Mouse (Mus musculus): Measurements from ENCODE around the gene Gapt. TPM values are rescaled to one million over a fixed set of nuclear protein-coding genes. Genes with fewer than 3 reads are reported as not detected.
"Not testable (repeated sequence)": the region's sequence is repeated elsewhere in the genome, so short reads cannot be mapped to it uniquely, and the experiment has no call there.

Gene Gapt
- total RNA-seq, 2 experiments from 2014 or later = not detected

DNA sequence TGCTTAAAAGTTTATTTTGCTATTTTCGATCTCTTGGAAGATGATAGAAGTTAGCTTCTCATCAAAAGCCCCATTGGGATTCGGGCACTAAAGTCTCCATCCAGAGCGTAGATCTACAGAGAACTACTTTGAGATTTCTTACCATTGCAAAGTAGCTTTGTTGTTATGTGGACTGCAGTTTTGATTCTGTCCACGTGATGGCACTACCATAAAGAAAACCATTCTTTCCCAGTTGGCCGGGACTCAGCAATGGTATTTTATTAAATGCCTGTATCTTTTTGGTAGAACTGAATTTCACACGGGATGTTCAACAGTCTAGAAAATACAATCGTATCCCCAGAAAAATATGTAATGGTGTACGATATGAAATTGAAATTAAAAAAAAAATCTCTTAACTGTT is 35.2 kb upstream of the Gapt start:
- Histone ChIP-seq H3K27ac (no peak overlapping the region), H3K4me3 (no peak overlapping the region)
- TF ChIP-seq CTCF (conservative IDR thresholded peaks at IDR 0.05) = peak; percentile 93
- peak; percentile 65 to 83 for DNase-seq (ENCODE audit: low spot score in 2 of 2)

DNA sequence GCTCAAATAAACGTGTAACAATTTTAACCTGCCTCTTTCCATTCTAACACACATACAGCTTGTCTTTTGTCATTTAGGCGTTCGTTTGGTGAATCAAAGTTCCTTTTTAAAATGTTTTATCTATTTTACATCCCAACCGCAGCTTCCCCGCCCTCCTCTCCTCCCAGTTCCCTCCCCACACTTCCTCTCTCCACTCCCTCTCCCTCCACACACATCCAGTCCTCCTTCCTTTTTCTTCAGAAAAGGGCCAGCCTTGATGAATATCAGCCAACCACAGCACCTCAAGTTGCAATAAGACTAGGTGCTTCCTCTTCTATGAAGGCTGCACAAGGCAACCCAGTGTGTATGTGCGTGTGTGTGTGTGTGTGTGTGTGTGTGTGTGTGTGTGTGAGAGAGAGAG is 27.5 kb upstream of the Gapt start:
- no peak for DNase-seq (ENCODE audit: low spot score in 2 of 2)
- no peak for TF ChIP-seq CTCF (conservative IDR thresholded peaks at IDR 0.05)
- H3K4me3 ChIP-seq = no peak overlapping the region
- no peak overlapping the region for H3K27ac ChIP-seq

GRCm38 (mm10) chr13:110382447-110382901 is 25.5 kb upstream of the Gapt start:
- peak in 1 of 2 experiments; percentile 51 for DNase-seq (ENCODE audit: low spot score in 2 of 2)
- H3K27ac ChIP-seq = no peak overlapping the region
- H3K4me3 ChIP-seq = no peak overlapping the region
- peak; percentile 88 for TF ChIP-seq CTCF (conservative IDR thresholded peaks at IDR 0.05)

DNA sequence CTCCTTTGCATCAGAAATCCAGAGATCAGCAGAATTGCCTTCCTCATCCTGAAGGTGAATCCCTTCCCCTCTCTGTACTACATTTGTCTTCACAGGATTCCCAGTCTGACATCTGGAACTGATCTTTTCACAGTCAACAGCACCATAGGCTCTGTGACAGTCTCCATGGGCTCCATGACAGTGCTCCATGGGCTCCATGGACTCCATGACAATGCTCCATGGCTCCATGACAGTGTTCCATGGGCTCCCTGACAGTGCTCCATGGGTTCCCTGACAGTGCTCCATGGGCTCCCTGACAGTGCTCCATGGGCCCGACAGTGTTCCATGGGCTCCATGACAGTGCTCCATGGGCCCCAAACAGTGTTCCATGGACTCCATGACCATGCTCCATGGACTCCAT is 12.7 kb upstream of the Gapt start:
- no peak for TF ChIP-seq CTCF (conservative IDR thresholded peaks at IDR 0.05)
- Histone ChIP-seq H3K4me3 (no peak overlapping the region), H3K27ac (no peak overlapping the region)
- no peak for DNase-seq (ENCODE audit: low spot score in 2 of 2)

- TF ChIP-seq CTCF (conservative IDR thresholded peaks at IDR 0.05) = peak; percentile 94
- not testable (repeated sequence) for H3K4me3 ChIP-seq, H3K27ac ChIP-seq
- peak; percentile 28 to 70 for DNase-seq (ENCODE audit: low spot score in 2 of 2)
These were observed 11.6 kb upstream of the Gapt start for GRCm38 (mm10) chr13:110368556-110369040.

DNA sequence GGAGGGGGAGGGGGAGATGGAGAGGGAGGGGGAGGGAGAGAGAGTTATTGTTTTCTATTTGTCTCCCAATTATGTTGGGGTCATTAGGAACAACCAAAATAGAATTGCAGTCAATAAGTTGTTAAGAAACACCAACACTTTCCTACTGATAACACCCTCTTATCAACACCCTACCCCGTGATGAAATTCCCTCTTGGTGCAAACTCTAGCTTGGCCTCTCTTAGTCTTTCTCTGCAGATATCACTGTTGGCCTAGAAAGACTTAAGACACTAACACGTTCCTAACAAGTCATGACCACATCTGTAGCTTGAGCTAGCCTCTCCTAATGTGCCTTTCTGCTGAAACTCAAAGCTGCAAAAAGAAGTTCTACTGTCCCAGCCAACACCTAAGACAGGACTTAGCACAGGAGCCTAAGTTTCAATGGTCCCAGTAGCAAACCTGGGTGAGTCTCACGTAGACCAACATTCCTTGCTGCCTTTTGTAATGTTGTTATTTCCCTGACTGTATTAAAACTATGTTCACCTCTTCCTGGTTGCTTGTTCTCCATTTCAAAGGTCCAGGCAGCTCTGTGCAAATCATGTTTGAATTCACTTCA is 11.1 kb upstream of the Gapt start:
- TF ChIP-seq CTCF (conservative IDR thresholded peaks at IDR 0.05) = no peak
- no peak for DNase-seq (ENCODE audit: low spot score in 2 of 2)
- no peak overlapping the region for H3K27ac ChIP-seq
- H3K4me3 ChIP-seq = no peak overlapping the region

GRCm38 (mm10) chr13:110366477-110366876 is 9.5 kb upstream of the Gapt start:
- no peak overlapping the region for H3K27ac ChIP-seq
- no peak for DNase-seq (ENCODE audit: low spot score in 2 of 2)
- no peak overlapping the region for H3K4me3 ChIP-seq
- TF ChIP-seq CTCF (conservative IDR thresholded peaks at IDR 0.05) = no peak

DNA sequence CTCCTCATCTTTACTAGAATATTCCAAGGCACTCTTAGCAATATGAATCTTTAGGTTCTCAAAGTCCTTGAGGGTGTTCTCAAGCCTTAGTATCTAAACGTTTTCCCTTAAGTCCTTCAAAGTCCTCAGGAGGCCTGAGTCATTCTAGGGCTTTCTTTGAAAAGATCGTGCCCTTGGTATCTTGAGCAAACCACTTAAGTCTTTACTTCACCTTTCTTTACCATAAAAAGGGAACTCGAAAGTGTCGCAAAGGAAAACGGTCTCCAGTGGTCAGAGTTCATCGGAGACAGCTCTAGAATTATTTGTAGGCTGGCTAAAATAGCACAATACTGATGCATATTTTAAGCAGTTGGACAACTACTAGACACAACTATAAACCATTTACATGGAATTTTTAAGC is 6.7 kb upstream of the Gapt start:
- H3K27ac ChIP-seq = no peak overlapping the region
- H3K4me3 ChIP-seq = no peak overlapping the region
- no peak for TF ChIP-seq CTCF (conservative IDR thresholded peaks at IDR 0.05)
- no peak for DNase-seq (ENCODE audit: low spot score in 2 of 2)

DNA sequence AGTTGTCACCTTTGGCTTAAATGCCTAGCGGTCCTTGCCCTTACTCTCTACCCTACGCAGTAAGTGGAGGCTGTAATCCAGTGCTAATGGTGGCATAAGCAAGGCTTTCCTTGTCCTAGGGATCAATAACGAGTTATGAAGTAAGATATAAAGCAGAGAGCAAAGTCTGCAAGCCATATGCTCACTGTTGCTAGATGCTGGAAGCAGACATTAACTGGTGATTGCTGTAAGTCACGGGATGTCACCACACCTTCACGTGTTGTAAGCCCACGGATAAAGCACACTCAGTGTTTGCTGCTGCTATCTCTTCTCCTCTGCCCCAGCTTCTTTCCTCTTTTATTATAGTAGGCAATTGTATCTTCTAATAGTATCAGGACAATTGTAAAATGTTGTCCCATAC is 5.9 kb downstream of the Gapt start:
- TF ChIP-seq CTCF (conservative IDR thresholded peaks at IDR 0.05) = no peak
- DNase-seq (ENCODE audit: low spot score in 2 of 2) = no peak

GRCm38 (mm10) chr13:110346707-110347106 is 10.3 kb downstream of the Gapt start:
- H3K4me3 ChIP-seq = no peak overlapping the region
- TF ChIP-seq CTCF (conservative IDR thresholded peaks at IDR 0.05) = no peak
- H3K27ac ChIP-seq = no peak overlapping the region
- DNase-seq (ENCODE audit: low spot score in 2 of 2) = no peak

More for the DNA sequence above, 5.9 kb downstream of the Gapt start:
- Histone ChIP-seq H3K27ac (no peak overlapping the region), H3K4me3 (no peak overlapping the region)

DNA sequence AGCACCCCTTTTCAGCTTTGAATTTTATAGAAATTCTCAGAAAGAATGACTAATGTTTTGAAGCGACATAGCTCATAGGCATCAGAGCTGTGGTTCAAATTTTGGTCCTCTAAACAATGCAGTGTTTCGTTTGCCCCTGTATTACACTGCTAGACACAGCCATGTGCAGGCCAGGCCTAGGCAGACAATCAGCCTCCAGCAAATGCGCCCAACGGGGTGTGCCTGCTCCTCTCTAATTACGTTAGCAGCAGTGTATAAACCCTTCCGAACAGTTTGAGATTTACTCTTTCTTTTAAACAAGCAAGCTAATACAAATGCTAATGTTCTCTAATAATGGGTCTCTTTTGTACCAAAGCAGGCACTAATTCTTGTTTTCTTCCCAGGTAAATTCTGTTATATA is 14.4 kb downstream of the Gapt start:
- no peak for DNase-seq (ENCODE audit: low spot score in 2 of 2)
- Histone ChIP-seq H3K4me3 (no peak overlapping the region), H3K27ac (no peak overlapping the region)
- TF ChIP-seq CTCF (conservative IDR thresholded peaks at IDR 0.05) = no peak

DNA sequence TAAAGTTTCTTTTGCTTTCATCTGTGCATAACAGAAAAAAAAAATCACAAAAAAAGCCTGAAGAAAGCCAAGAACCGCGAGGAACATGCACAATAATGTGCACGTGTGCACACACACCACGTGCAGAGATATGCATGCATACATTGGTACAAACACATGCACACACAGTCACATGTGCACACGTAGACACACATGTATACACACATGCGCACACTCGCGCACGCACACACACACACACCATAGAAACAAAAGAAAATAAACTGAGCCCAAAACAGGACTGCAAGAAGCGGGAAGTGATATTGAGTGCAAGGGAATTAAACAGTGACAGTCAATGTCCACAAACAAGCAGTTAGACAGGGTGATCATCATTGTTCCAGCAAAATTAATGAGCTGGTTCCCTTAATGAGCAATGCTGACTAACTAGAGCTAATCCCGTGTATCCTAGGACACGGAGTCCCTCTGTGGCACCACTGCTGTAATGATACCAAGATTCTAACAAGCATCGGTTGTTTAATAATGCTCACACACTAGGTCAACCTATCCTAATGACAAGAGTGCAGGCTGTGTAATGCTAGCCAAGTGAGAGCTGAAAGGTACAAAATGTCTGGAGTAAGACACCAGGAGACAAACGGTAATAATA is 23.9 kb downstream of the Gapt start:
- no peak overlapping the region for H3K27ac ChIP-seq
- no peak for DNase-seq (ENCODE audit: low spot score in 2 of 2)
- no peak for TF ChIP-seq CTCF (conservative IDR thresholded peaks at IDR 0.05)
- H3K4me3 ChIP-seq = no peak overlapping the region

DNA sequence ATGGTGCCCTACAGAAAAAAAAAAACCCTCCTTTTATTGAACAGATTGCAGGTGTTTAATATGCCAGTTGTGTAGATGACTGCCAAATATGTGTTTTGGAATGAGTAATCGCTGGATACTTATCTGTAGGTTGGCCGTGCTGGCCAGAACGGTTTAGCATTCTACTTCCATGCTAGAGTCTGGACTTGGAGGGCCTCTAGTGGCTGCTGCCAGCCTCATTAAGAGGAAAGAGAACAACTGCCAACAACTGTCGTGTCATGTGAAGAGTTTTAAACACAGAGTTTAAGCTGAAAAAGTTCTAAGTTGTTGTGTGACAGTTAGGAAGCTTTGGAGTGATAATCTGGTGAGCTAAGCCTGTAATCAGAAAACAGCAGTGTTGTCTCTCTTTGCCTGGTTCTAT is 38.3 kb downstream of the Gapt start:
- Histone ChIP-seq H3K4me3 (no peak overlapping the region), H3K27ac (no peak overlapping the region)
- peak; percentile 74 for TF ChIP-seq CTCF (conservative IDR thresholded peaks at IDR 0.05)
- DNase-seq (ENCODE audit: low spot score in 2 of 2) = peak; percentile 16 to 19

GRCm38 (mm10) chr13:110307188-110307587 is 49.8 kb downstream of the Gapt start:
- DNase-seq (ENCODE audit: low spot score in 2 of 2) = no peak
- H3K27ac ChIP-seq = no peak overlapping the region
- no peak for TF ChIP-seq CTCF (conservative IDR thresholded peaks at IDR 0.05)
- H3K4me3 ChIP-seq = no peak overlapping the region

Other genes starting within 250 kb of the Gapt start
- 100 to 1,000 TPM; 173 to 182 TPM for gene Rab3c, start 76.2 kb downstream of the Gapt start, total RNA-seq (2021)
- gene Plk2, start 37.8 kb upstream of the Gapt start, total RNA-seq (2021) = 100 to 1,000 TPM; 267 to 268 TPM